In genomic region chr15:79903963-79904362, GRCm38 (mm10) we compare ENCODE assay signal across 22 mouse cellular contexts. TPM values are rescaled to one million over a fixed set of nuclear protein-coding genes. Genes with fewer than 3 reads are reported as not detected.
A peak's percentile ranks its signal among the peaks of the same experiment; 100 is the strongest.
DNase-seq lines count a peak whose midpoint lies in the region; ATAC-seq and TF ChIP-seq lines count a peak whose summit lies in the region.
"Had no signal": no experiment of that assay in that cellular context is flagged by ENCODE, and none has a peak within 500 bp of the region (broad histone marks: within the 10 kb centered on the region; RNA-seq: fewer than 3 reads in every experiment).

No protein-coding gene starts in this region.

- no peak overlapping the region for H3K4me3 ChIP-seq in spleen, adult 2 months (ENCODE audit: extremely low read depth, insufficient read depth, insufficient read length)
- peak overlapping the region; percentile 53 for H3K4me3 ChIP-seq in ES-Bruce4 (ENCODE audit: low read depth, low read length)
- H3K4me3 ChIP-seq in stomach, postnatal 0 days (ENCODE audit: low read depth, low read length) = no peak overlapping the region
- H3K4me3 ChIP-seq in forebrain, embryonic 14.5 days (ENCODE audit: low read depth, low read length) = no peak overlapping the region
- H3K4me3 ChIP-seq: embryonic facial prominence, embryonic 10.5 days; embryonic facial prominence, embryonic 12.5 days; forebrain, embryonic 13.5 days had no signal

- ATAC-seq in stomach, postnatal 0 days (ENCODE audit: low FRiP score, low TSS enrichment) = no peak
- ATAC-seq in forebrain, embryonic 14.5 days = no peak
- ATAC-seq: forebrain, embryonic 13.5 days; forebrain, embryonic 16.5 days; Patski had no signal

- peaks cover 79% of the 10 kb centered on the region for H3K36me3 ChIP-seq in spleen, adult 2 months (ENCODE audit: control insufficient read depth, insufficient read depth, low read length)
- peaks cover 17% of the 10 kb centered on the region for H3K36me3 ChIP-seq in ES-Bruce4 (ENCODE audit: control insufficient read depth, insufficient read depth, low read length, poor library complexity, severe bottlenecking)
- 0 out of 2 replicates have a peak, but pooled peaks cover 2% of the 10 kb centered on the region for H3K36me3 ChIP-seq in stomach, postnatal 0 days (ENCODE audit: control insufficient read depth, insufficient read depth, low read length)
- H3K36me3 ChIP-seq in forebrain, embryonic 14.5 days (ENCODE audit: control insufficient read depth, insufficient read depth, low read length) = no peaks in the 10 kb centered on the region
- H3K36me3 ChIP-seq: embryonic facial prominence, embryonic 10.5 days; embryonic facial prominence, embryonic 12.5 days had no signal

- no peaks in the 10 kb centered on the region for H3K27me3 ChIP-seq in spleen, adult 2 months (ENCODE audit: control insufficient read depth, insufficient read depth, low read length)
- H3K27me3 ChIP-seq in ES-Bruce4 (ENCODE audit: control insufficient read depth, insufficient read depth, low read length, poor library complexity, severe bottlenecking) = no peaks in the 10 kb centered on the region
- no peaks in the 10 kb centered on the region for H3K27me3 ChIP-seq in stomach, postnatal 0 days (ENCODE audit: control insufficient read depth, insufficient read depth, low read length)
- no peaks in the 10 kb centered on the region for H3K27me3 ChIP-seq in forebrain, embryonic 14.5 days (replicated peaks; ENCODE audit: control insufficient read depth, insufficient read depth, low read length)
- H3K27me3 ChIP-seq: forebrain, embryonic 13.5 days; Patski had no signal

- no peak for TF ChIP-seq POLR2A in spleen, adult 2 months (IDR thresholded peaks at IDR 0.05; ENCODE audit: low read depth, low read length)
- TF ChIP-seq POLR2A in ES-Bruce4 (IDR thresholded peaks at IDR 0.05; ENCODE audit: insufficient read depth, low read length) = no peak

- peak; percentile 82; the same call in 1 of the 2 replicates for TF ChIP-seq EP300 in ES-Bruce4 (IDR thresholded peaks at IDR 0.05; ENCODE audit: insufficient read depth, low read depth, low read length)
- no peak for TF ChIP-seq EP300 in stomach, postnatal 0 days (optimal IDR thresholded peaks at IDR 0.05)

- peaks cover 32% of the 10 kb centered on the region for H3K4me1 ChIP-seq in spleen, adult 2 months (ENCODE audit: control insufficient read depth, insufficient read depth, insufficient read length)
- peaks cover 15% of the 10 kb centered on the region for H3K4me1 ChIP-seq in ES-Bruce4 (ENCODE audit: control insufficient read depth, insufficient read depth, low read length)
- H3K4me1 ChIP-seq in stomach, postnatal 0 days (replicated peaks; ENCODE audit: control insufficient read depth, insufficient read depth) = 0 out of 2 replicates have a peak, but pooled peaks cover 2% of the 10 kb centered on the region
- H3K4me1 ChIP-seq in forebrain, embryonic 14.5 days (ENCODE audit: control insufficient read depth, insufficient read depth, low read length) = no peaks in the 10 kb centered on the region
- H3K4me1 ChIP-seq: embryonic facial prominence, embryonic 12.5 days; forebrain, embryonic 13.5 days had no signal

- DNase-seq in spleen, adult 2 months (ENCODE audit: low read depth in 1 of 2, low spot score in 2 of 2) = no peak
- DNase-seq in spleen, adult 18-20 months = no peak
- peak; percentile 71 for DNase-seq in R1 (ENCODE audit: low read depth, low spot score)
- no peak for DNase-seq in stomach, postnatal 0 days (ENCODE audit: low spot score)
- DNase-seq in forebrain, embryonic 14.5 days (ENCODE audit: low spot score) = no peak
- no peak for DNase-seq in thymus, postnatal 25 days
- DNase-seq in embryo, embryonic 11 days = no peak
- DNase-seq: adrenal gland, adult 2 months; adrenal gland, postnatal 10 days; adrenal gland, postnatal 25 days; cerebellum, adult 11 months; cerebellum, adult 18-20 months; cerebellum, adult 8-10 months; cerebellum, adult 9-11 months; cerebellum, postnatal 14 days had no signal

- peak overlapping the region; percentile 20; the same call in 1 of the 2 replicates for H3K9ac ChIP-seq in ES-Bruce4 (ENCODE audit: low read depth, poor library complexity, severe bottlenecking)
- no peak overlapping the region for H3K9ac ChIP-seq in stomach, postnatal 0 days (ENCODE audit: low read length)
- no peak overlapping the region for H3K9ac ChIP-seq in forebrain, embryonic 14.5 days (ENCODE audit: low read length)
- H3K9ac ChIP-seq: embryonic facial prominence, embryonic 12.5 days; forebrain, embryonic 13.5 days had no signal

- H3K4me2 ChIP-seq in stomach, postnatal 0 days (replicated peaks; ENCODE audit: low read depth) = no peak overlapping the region
- H3K4me2 ChIP-seq in forebrain, embryonic 14.5 days (ENCODE audit: low read length) = no peak overlapping the region
- H3K4me2 ChIP-seq: embryonic facial prominence, embryonic 12.5 days; forebrain, embryonic 13.5 days had no signal

- no peak for TF ChIP-seq CTCF in spleen, adult 2 months (IDR thresholded peaks at IDR 0.05; ENCODE audit: extremely low read depth, insufficient read depth, insufficient read length, insufficient replicate concordance)
- no peak for TF ChIP-seq CTCF in ES-Bruce4 (IDR thresholded peaks at IDR 0.05; ENCODE audit: low read depth, low read length)
- TF ChIP-seq CTCF in stomach, postnatal 0 days (IDR thresholded peaks at IDR 0.05; ENCODE audit: low read depth) = no peak

- peak overlapping the region; percentile 65 for H3K27ac ChIP-seq in spleen, adult 2 months (ENCODE audit: insufficient read depth, low read length)
- H3K27ac ChIP-seq in ES-Bruce4 (ENCODE audit: insufficient read depth, low read length) = peak overlapping the region; percentile 84
- H3K27ac ChIP-seq in stomach, postnatal 0 days (replicated peaks) = peak overlapping the region; percentile 35; the same call in 1 of the 2 replicates
- H3K27ac ChIP-seq in forebrain, embryonic 14.5 days (ENCODE audit: low read depth, low read length) = no peak overlapping the region
- H3K27ac ChIP-seq: embryonic facial prominence, embryonic 10.5 days; embryonic facial prominence, embryonic 12.5 days; forebrain, embryonic 13.5 days had no signal

- H3K9me3 ChIP-seq in ES-Bruce4 (replicated peaks; ENCODE audit: control insufficient read depth, insufficient read depth, low read length, poor library complexity, severe bottlenecking) = no peaks in the 10 kb centered on the region
- no peaks in the 10 kb centered on the region for H3K9me3 ChIP-seq in stomach, postnatal 0 days (ENCODE audit: control insufficient read depth, low read length)
- no peaks in the 10 kb centered on the region for H3K9me3 ChIP-seq in forebrain, embryonic 14.5 days (replicated peaks; ENCODE audit: control insufficient read depth, low read length)
- H3K9me3 ChIP-seq: embryonic facial prominence, embryonic 10.5 days; embryonic facial prominence, embryonic 12.5 days; forebrain, embryonic 13.5 days; G1E had no signal

RNA-seq across cellular contexts. Expression of gene Apobec3, which starts 12.5 kb away (rescaled TPM):
- polyA plus RNA-seq in spleen, adult 2 months (2012; rRNA removed) = 99.9 and 104 TPM in 2 replicates
- 98.9 and 114 TPM in 2 replicates for polyA plus RNA-seq in ES-Bruce4 (2011; ENCODE audit: insufficient read depth, insufficient read length, low read depth, missing spikeins)
- 18.2 and 18.5 TPM in 2 replicates for polyA plus RNA-seq in stomach, postnatal 0 days (2015; fragmentation: Nextera tagmentation; extraction: Ambion mirVana)
- 4.8 and 5.6 TPM in 2 replicates for polyA plus RNA-seq in forebrain, embryonic 14.5 days (2014; fragmentation: Nextera tagmentation; extraction: Ambion mirVana)
